Mouse (Mus musculus) left cerebral cortex, postnatal 36 days (tissue): ENCODE measurements around the gene Cmtm5. TPM values are rescaled to one million over a fixed set of nuclear protein-coding genes. Genes with fewer than 3 reads are reported as not detected.
A peak's percentile ranks its signal among the peaks of the same experiment; 100 is the strongest.
"Not testable (repeated sequence)": the region's sequence is repeated elsewhere in the genome, so short reads cannot be mapped to it uniquely, and the experiment has no call there.

ENCODE experiments used
- DNase-seq, 2 experiments: peaks; one replicate each; pipeline ENCODE4 v3.0.0; 2021 to 2022; ENCODE audit warnings: low spot score in 2 of 2, mixed read lengths in 1 of 2
- intact Hi-C: fragments of 180-260 bp; cut with DNase I; formaldehyde crosslinking; loops from one replicate; pipeline ENCODE4 v1.15.1; 2025
- microRNA-seq: library from miRNA; unstranded; fragments of <30 nt; microRNA quantifications from one replicate; pipeline ENCODE4 v1.2.0, GENCODE M21; 2022
- total RNA-seq, 2 experiments: library from RNA; stranded (reverse); gene quantifications; 2 replicates each; pipeline ENCODE4 v1.2.3; 2021

The Cmtm5 gene
- total RNA-seq, 2 experiments from 2014 or later = 56.6 to 59.4 TPM

DNA sequence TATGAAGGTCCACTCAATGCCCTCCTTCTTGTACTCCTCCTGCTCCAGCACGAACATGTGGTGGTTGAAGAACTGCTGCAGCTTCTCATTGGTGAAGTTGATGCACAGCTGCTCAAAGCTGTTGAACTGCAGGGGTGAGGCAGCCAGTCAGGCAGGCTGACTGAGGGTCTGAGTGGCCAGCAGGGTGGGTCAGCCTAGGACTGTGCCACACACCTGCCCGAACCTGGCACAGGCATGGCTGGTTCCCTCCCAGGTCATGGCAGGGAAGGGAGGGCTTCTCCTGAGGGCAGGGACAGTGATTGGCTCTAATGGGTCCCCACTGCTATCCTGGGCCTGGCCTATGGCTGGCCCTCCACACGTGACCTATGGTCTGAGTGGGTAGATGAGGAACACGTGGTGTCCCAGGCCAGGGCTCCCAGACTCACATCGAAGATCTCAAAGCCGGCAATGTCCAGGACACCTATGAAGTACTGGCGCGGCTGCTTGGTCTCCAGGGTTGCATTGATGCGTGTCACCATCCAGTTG, 52.4 kb downstream of the Cmtm5 start:
- intact Hi-C loops, DNase-seq: not testable (repeated sequence)

Small RNAs within 50 kb of the gene (microRNA-seq; reads per million reads assigned to microRNA genes)
- 8.6 reads per million, percentile 27 among the genes with 10 or more reads in this experiment for gene Mir208a
- gene Mir208b = 16.0 reads per million, percentile 36 among the genes with 10 or more reads in this experiment

Other genes starting within 250 kb of the Cmtm5 start
- gene Acin1, start 249.3 kb upstream of the Cmtm5 start, total RNA-seq = 100 to 1,000 TPM; 126 to 237 TPM
- not detected for gene Gm29776, start 237.4 kb upstream of the Cmtm5 start, total RNA-seq
- gene Cebpe, start 224.1 kb upstream of the Cmtm5 start, total RNA-seq = not detected
- 10 to 100 TPM; 54.7 to 64.8 TPM for gene Slc7a8, start 154.3 kb upstream of the Cmtm5 start, total RNA-seq
- gene Rnf212b, start 122.1 kb upstream of the Cmtm5 start, total RNA-seq = not detected
- gene Homez, start 65.3 kb upstream of the Cmtm5 start, total RNA-seq = 10 to 100 TPM; 15.9 to 22.1 TPM
- 10 to 100 TPM; 15.2 to 17.2 TPM for gene Ppp1r3e, start 58.7 kb upstream of the Cmtm5 start, total RNA-seq
- 100 to 1,000 TPM; 131 to 145 TPM for gene Bcl2l2, start 52.9 kb upstream of the Cmtm5 start, total RNA-seq
- not detected for gene Gm20521, start 52.8 kb upstream of the Cmtm5 start, total RNA-seq
- 100 to 1,000 TPM; 194 to 280 TPM for gene Pabpn1, start 43.8 kb upstream of the Cmtm5 start, total RNA-seq
- gene Slc22a17, start 23.1 kb upstream of the Cmtm5 start, total RNA-seq = 100 to 1,000 TPM; 618 to 651 TPM
- gene Efs, start 10.1 kb upstream of the Cmtm5 start, total RNA-seq = 1 to 10 TPM; 7.1 to 7.3 TPM
- gene Il25, start 3.6 kb upstream of the Cmtm5 start, total RNA-seq = not detected
- gene Myh6, start 30.7 kb downstream of the Cmtm5 start, total RNA-seq = 1 to 10 TPM; 4.2 to 5.2 TPM
- gene Gm17428, start 40.7 kb downstream of the Cmtm5 start, total RNA-seq = not detected
- gene Myh7, start 58.4 kb downstream of the Cmtm5 start, total RNA-seq = 10 to 100 TPM; 20.1 to 22.2 TPM
- 10 to 100 TPM; 23.5 to 30.8 TPM for gene Ngdn, start 79.2 kb downstream of the Cmtm5 start, total RNA-seq
- 10 to 100 TPM; 31.0 to 52.3 TPM for gene Zfhx2, start 156.1 kb downstream of the Cmtm5 start, total RNA-seq
- 10 to 100 TPM; 24.3 to 29.5 TPM for gene Thtpa, start 158.5 kb downstream of the Cmtm5 start, total RNA-seq
- gene Ap1g2, start 170.3 kb downstream of the Cmtm5 start, total RNA-seq = 10 to 100 TPM in 1 of 2 experiments, 1 to 10 TPM in 1; 6.3 to 20.1 TPM
- gene Jph4, start 180.7 kb downstream of the Cmtm5 start, total RNA-seq = 100 to 1,000 TPM; 312 to 354 TPM